Mouse (Mus musculus): ENCODE measurements around the gene Baiap3. TPM values are rescaled to one million over a fixed set of nuclear protein-coding genes. Genes with fewer than 3 reads are reported as not detected.
"Not testable (repeated sequence)": the region's sequence is repeated elsewhere in the genome, so short reads cannot be mapped to it uniquely, and the experiment has no call there.

Gene Baiap3
- total and polyA plus RNA-seq, 3 experiments, result 0.33 TPM; not detected in 2

GRCm38 (mm10) chr17:25225659-25226058 lies 30.5 kb downstream of the Baiap3 start:
- peaks cover 81% of the 10 kb centered on the region for H3K36me3 ChIP-seq (replicated peaks)
- no peak for ATAC-seq (ENCODE audit: extremely low read depth, insufficient number of reproducible peaks, low FRiP score, poor library complexity, severe bottlenecking)
- TF ChIP-seq TAL1 (conservative IDR thresholded peaks at IDR 0.05; ENCODE audit: low read depth, low read length) (peak; percentile 80), POLR2AphosphoS5 (IDR thresholded peaks at IDR 0.05; ENCODE audit: insufficient replicate concordance, low read depth, low read length) (no peak)
- H3K4me1 ChIP-seq (ENCODE audit: insufficient read depth, low read depth, low read length), result peaks cover 78% of the 10 kb centered on the region
- peak overlapping the region; percentile 48; the same call in 1 of the 2 replicates for H3K4me3 ChIP-seq (ENCODE audit: low read depth, low read length)
- peak; percentile 53 for DNase-seq (ENCODE audit: low spot score)
- no peaks in the 10 kb centered on the region for H3K9me3 ChIP-seq (replicated peaks)
- H3K27me3 ChIP-seq (ENCODE audit: insufficient read depth, low read length), result no peaks in the 10 kb centered on the region

- Histone ChIP-seq H3K4me1 (ENCODE audit: insufficient read depth, low read depth, low read length) (peaks cover 83% of the 10 kb centered on the region), H3K9me3 (replicated peaks) (no peaks in the 10 kb centered on the region), H3K36me3 (replicated peaks) (peaks cover 81% of the 10 kb centered on the region), H3K4me3 (ENCODE audit: low read depth, low read length) (peak overlapping the region; percentile 73; the same call in 1 of the 2 replicates), H3K27me3 (ENCODE audit: insufficient read depth, low read length) (no peaks in the 10 kb centered on the region)
- DNase-seq (ENCODE audit: low spot score) (no peak), ATAC-seq (ENCODE audit: extremely low read depth, insufficient number of reproducible peaks, low FRiP score, poor library complexity, severe bottlenecking) (no peak)
- TF ChIP-seq CTCF (IDR thresholded peaks at IDR 0.05; ENCODE audit: low read depth, low read length), result no peak
- TF ChIP-seq GATA2 (IDR thresholded peaks at IDR 0.05; ENCODE audit: borderline replicate concordance, low read depth, low read length), result no peak
- no peak for TF ChIP-seq POLR2AphosphoS5 (IDR thresholded peaks at IDR 0.05; ENCODE audit: insufficient replicate concordance, low read depth, low read length)
- TF ChIP-seq GATA1 (IDR thresholded peaks at IDR 0.05; ENCODE audit: borderline replicate concordance, low read length), result no peak
- TF ChIP-seq TAL1 (conservative IDR thresholded peaks at IDR 0.05; ENCODE audit: low read depth, low read length), result no peak
Measured at GRCm38 (mm10) chr17:25224586-25225222, 31.5 kb downstream of the Baiap3 start.

- TF ChIP-seq TAL1 (conservative IDR thresholded peaks at IDR 0.05; ENCODE audit: low read depth, low read length) (no peak), GATA1 (IDR thresholded peaks at IDR 0.05; ENCODE audit: borderline replicate concordance, low read length) (no peak), GATA2 (IDR thresholded peaks at IDR 0.05; ENCODE audit: borderline replicate concordance, low read depth, low read length) (no peak)
- Histone ChIP-seq H3K9me3 (replicated peaks) (no peaks in the 10 kb centered on the region), H3K4me3 (ENCODE audit: low read depth, low read length) (peak overlapping the region; percentile 73), H3K27me3 (ENCODE audit: insufficient read depth, low read length) (no peaks in the 10 kb centered on the region), H3K36me3 (replicated peaks) (peaks cover 81% of the 10 kb centered on the region), H3K4me1 (ENCODE audit: insufficient read depth, low read depth, low read length) (peaks cover 85% of the 10 kb centered on the region)
- DNase-seq (ENCODE audit: low spot score) (peak; percentile 38), ATAC-seq (ENCODE audit: extremely low read depth, insufficient number of reproducible peaks, low FRiP score, poor library complexity, severe bottlenecking) (peak; percentile 10; the same call in 1 of the 2 replicates)
Measured at GRCm38 (mm10) chr17:25222951-25223601, 33.1 kb downstream of the Baiap3 start.

- Histone ChIP-seq H3K4me1 (ENCODE audit: insufficient read depth, low read depth, low read length) (peaks cover 85% of the 10 kb centered on the region), H3K36me3 (replicated peaks) (peaks cover 81% of the 10 kb centered on the region), H3K4me3 (ENCODE audit: low read depth, low read length) (peak overlapping the region; percentile 73)
- ATAC-seq (ENCODE audit: extremely low read depth, insufficient number of reproducible peaks, low FRiP score, poor library complexity, severe bottlenecking), result peak; percentile 50
- DNase-seq (ENCODE audit: low spot score); H3K9me3 ChIP-seq (replicated peaks); H3K27me3 ChIP-seq (ENCODE audit: insufficient read depth, low read length): not testable (repeated sequence)
Measured at GRCm38 (mm10) chr17:25222504-25222940, 33.6 kb downstream of the Baiap3 start.

- Histone ChIP-seq H3K9me3 (replicated peaks) (no peaks in the 10 kb centered on the region), H3K27me3 (ENCODE audit: insufficient read depth, low read length) (no peaks in the 10 kb centered on the region), H3K4me1 (ENCODE audit: insufficient read depth, low read depth, low read length) (peaks cover 81% of the 10 kb centered on the region), H3K4me3 (ENCODE audit: low read depth, low read length) (peak overlapping the region; percentile 67), H3K36me3 (replicated peaks) (peaks cover 79% of the 10 kb centered on the region)
- DNase-seq (ENCODE audit: low spot score) (peak; percentile 81), ATAC-seq (ENCODE audit: extremely low read depth, insufficient number of reproducible peaks, low FRiP score, poor library complexity, severe bottlenecking) (peak; percentile 55)
- TF ChIP-seq TAL1 (conservative IDR thresholded peaks at IDR 0.05; ENCODE audit: low read depth, low read length) (no peak), GATA2 (IDR thresholded peaks at IDR 0.05; ENCODE audit: borderline replicate concordance, low read depth, low read length) (no peak), POLR2AphosphoS5 (IDR thresholded peaks at IDR 0.05; ENCODE audit: insufficient replicate concordance, low read depth, low read length) (no peak), CTCF (IDR thresholded peaks at IDR 0.05; ENCODE audit: low read depth, low read length) (no peak), GATA1 (IDR thresholded peaks at IDR 0.05; ENCODE audit: borderline replicate concordance, low read length) (no peak)
Measured at GRCm38 (mm10) chr17:25221821-25222503, 34.2 kb downstream of the Baiap3 start.

- DNase-seq (ENCODE audit: low spot score), result no peak
- no peaks in the 10 kb centered on the region for H3K9me3 ChIP-seq (replicated peaks)
- peaks cover 72% of the 10 kb centered on the region for H3K4me1 ChIP-seq (ENCODE audit: insufficient read depth, low read depth, low read length)
- H3K4me3 ChIP-seq (ENCODE audit: low read depth, low read length), result no peak overlapping the region
- TF ChIP-seq TAL1 (conservative IDR thresholded peaks at IDR 0.05; ENCODE audit: low read depth, low read length) (no peak), POLR2AphosphoS5 (IDR thresholded peaks at IDR 0.05; ENCODE audit: insufficient replicate concordance, low read depth, low read length) (no peak), CTCF (IDR thresholded peaks at IDR 0.05; ENCODE audit: low read depth, low read length) (no peak), GATA2 (IDR thresholded peaks at IDR 0.05; ENCODE audit: borderline replicate concordance, low read depth, low read length) (no peak), GATA1 (IDR thresholded peaks at IDR 0.05; ENCODE audit: borderline replicate concordance, low read length) (no peak)
- no peak for ATAC-seq (ENCODE audit: extremely low read depth, insufficient number of reproducible peaks, low FRiP score, poor library complexity, severe bottlenecking)
- peaks cover 77% of the 10 kb centered on the region for H3K36me3 ChIP-seq (replicated peaks)
- no peaks in the 10 kb centered on the region for H3K27me3 ChIP-seq (ENCODE audit: insufficient read depth, low read length)
Measured at GRCm38 (mm10) chr17:25220746-25221145, 35.4 kb downstream of the Baiap3 start.
